Mouse (Mus musculus) intestine, postnatal 0 days (tissue): Measurements from ENCODE around the gene Ccser2. TPM values are rescaled to one million over a fixed set of nuclear protein-coding genes. Genes with fewer than 3 reads are reported as not detected.

Experiments
- ATAC-seq: fragments of 200-750 bp; cut with Nextera tagmentation; 2 replicates; pipeline ENCODE4 v1.8.0; 2017; ENCODE audit warnings: mild to moderate bottlenecking, moderate TSS enrichment, moderate library complexity
- H3K27ac ChIP-seq: fragments of 300-500 bp; sonication (generic); 2 replicates; pipeline ENCODE4 v1.5.1; 2014; ENCODE audit warnings: mild to moderate bottlenecking, low read depth, low read length, moderate library complexity
- H3K27me3 ChIP-seq: fragments of 300-500 bp; sonication (generic); replicated peaks from 2 replicates; pipeline ENCODE4 v1.6.1; 2014; ENCODE audit warnings: low read length, mixed read lengths; ENCODE audit not compliant: control insufficient read depth, insufficient read depth
- H3K36me3 ChIP-seq: fragments of 300-500 bp; sonication (generic); 2 replicates; pipeline ENCODE4 v1.6.1; 2014; ENCODE audit warnings: mild to moderate bottlenecking, moderate library complexity; ENCODE audit not compliant: control insufficient read depth, insufficient read depth
- H3K4me1 ChIP-seq: fragments of 300-500 bp; sonication (generic); replicated peaks from 2 replicates; pipeline ENCODE4 v1.6.1; 2014; ENCODE audit warnings: antibody characterized with exemption, low read length, mixed read lengths; ENCODE audit not compliant: control insufficient read depth, insufficient read depth
- H3K4me2 ChIP-seq: fragments of 300-500 bp; sonication (generic); replicated peaks from 2 replicates; pipeline ENCODE4 v1.6.1; 2014; ENCODE audit warnings: low read depth, mild to moderate bottlenecking, moderate library complexity
- H3K4me3 ChIP-seq: fragments of 300-500 bp; sonication (generic); 2 replicates; pipeline ENCODE4 v1.5.1; 2014; ENCODE audit warnings: low read depth, low read length
- H3K9ac ChIP-seq: fragments of 300-500 bp; sonication (generic); 2 replicates; pipeline ENCODE4 v1.6.1; 2014; ENCODE audit warnings: mild to moderate bottlenecking, low read depth, low read length
- H3K9me3 ChIP-seq: fragments of 300-500 bp; sonication (generic); 2 replicates; pipeline ENCODE4 v1.6.1; 2016; ENCODE audit warnings: mixed run types; ENCODE audit not compliant: control insufficient read depth
- CTCF ChIP-seq: sonication (generic); IDR thresholded peaks from 2 replicates; pipeline ENCODE4 v1.5.1; 2016; ENCODE audit warnings: low read depth, mild to moderate bottlenecking, control low read depth, antibody characterized with exemption, moderate library complexity
- WGBS: fragments of 180-500 bp; shearing (Covaris S2); extraction: QIAGEN DNeasy Blood & Tissue Kit; methylation state at CpG from one replicate; pipeline ENCODE4 v1.1.7; 2014; 5-methylcytosine and 5-hydroxymethylcytosine counted together
- polyA plus RNA-seq: library from polyadenylated mRNA; unstranded; fragments of >200 nt; fragmentation: Nextera tagmentation; extraction: Ambion mirVana; gene quantifications from 2 replicates; pipeline ENCODE4 v1.2.1, GENCODE M21; 2015

Ccser2 gene
- polyA plus RNA-seq, 1 experiment from 2014 or later: 81.8 TPM

DNA sequence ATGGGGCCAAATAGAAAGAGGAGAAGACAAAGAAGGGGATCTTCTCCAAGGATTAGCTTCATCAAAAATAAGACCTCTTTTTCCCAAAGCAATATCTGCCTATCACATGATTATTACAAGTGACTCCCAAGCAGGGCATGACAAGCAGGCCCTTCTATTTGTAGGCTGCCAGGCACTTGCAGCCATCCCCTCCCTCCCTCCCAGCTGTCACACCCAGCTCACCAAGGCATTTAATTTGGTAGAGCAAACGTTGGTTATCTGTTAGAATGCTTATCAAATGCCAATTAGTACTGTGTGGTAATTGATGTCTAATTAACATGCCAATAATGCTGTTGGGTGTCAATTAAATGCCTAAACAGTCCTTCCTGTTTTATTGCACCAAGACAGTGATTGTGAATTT, 119.7 kb downstream of the Ccser2 start:
- no peak for TF ChIP-seq CTCF
- H3K27ac ChIP-seq: no peak overlapping the region
- no peak overlapping the region for H3K4me2 ChIP-seq
- no peaks in the 10 kb centered on the region for H3K9me3 ChIP-seq
- H3K4me3 ChIP-seq: no peak overlapping the region
- H3K27me3 ChIP-seq: no peaks in the 10 kb centered on the region
- H3K9ac ChIP-seq: no peak overlapping the region
- no peaks in the 10 kb centered on the region for H3K36me3 ChIP-seq
- ATAC-seq: no peak
- 20% methylated on average over 1 of the region's 1 CpGs for WGBS
- no peaks in the 10 kb centered on the region for H3K4me1 ChIP-seq

Other genes starting within 250 kb of the Ccser2 start
- gene Rgr, start 80.2 kb upstream of the Ccser2 start, polyA plus RNA-seq: not detected in 2 replicates
- 0.03 TPM in 1 of 2 replicates, not detected in the other for gene Lrit1, start 86.1 kb upstream of the Ccser2 start, polyA plus RNA-seq
- not detected in 2 replicates for gene Lrit2, start 99.2 kb upstream of the Ccser2 start, polyA plus RNA-seq
- 0.07 and 0.09 TPM in 2 replicates for gene Cdhr1, start 129.6 kb upstream of the Ccser2 start, polyA plus RNA-seq
- gene 2610528A11Rik, start 145.2 kb upstream of the Ccser2 start, polyA plus RNA-seq: 10.5 and 45.5 TPM in 2 replicates
- gene Ghitm, start 166.5 kb upstream of the Ccser2 start, polyA plus RNA-seq: 278 and 283 TPM in 2 replicates